Mouse (Mus musculus): Measurements from ENCODE around the gene Gm10352. TPM values are rescaled to one million over a fixed set of nuclear protein-coding genes. Genes with fewer than 3 reads are reported as not detected.
"Not testable (repeated sequence)": the region's sequence is repeated elsewhere in the genome, so short reads cannot be mapped to it uniquely, and the experiment has no call there.

Gene Gm10352
- polyA plus RNA-seq (2012): not detected in 2 replicates

DNA sequence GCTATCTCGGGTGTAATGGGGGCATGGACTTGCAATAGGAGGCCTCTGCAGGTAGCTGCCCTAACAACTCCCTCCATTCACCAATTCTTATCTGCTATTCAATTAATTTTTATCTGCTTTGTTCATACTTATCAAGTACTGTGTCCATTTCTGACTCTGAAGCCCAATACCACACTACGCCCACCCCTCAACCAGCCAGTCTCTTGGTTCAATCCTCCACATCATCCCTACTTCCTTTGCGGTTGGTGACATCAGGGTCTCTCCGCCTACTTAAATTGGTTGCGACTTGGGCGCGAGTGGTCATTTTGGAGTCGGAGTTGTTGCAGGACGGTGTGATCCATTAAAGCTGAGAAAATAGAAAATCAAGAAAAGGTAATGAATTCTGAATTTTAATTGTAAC, at the start of gene Gm10352:
Gm10352 (plus strand) TSS at position 301 of the 400 bp plus-strand sequence.
- not testable (repeated sequence) for TF ChIP-seq GATA1 (IDR thresholded peaks at IDR 0.05; ENCODE audit: low read length)

- not testable (repeated sequence) for TF ChIP-seq GATA1 (IDR thresholded peaks at IDR 0.05; ENCODE audit: low read length)
Observed at GRCm38 (mm10) chrY:2932282-2932681, 31.5 kb downstream of the Gm10352 start, which contains the start of gene Gm29289. TSS of gene Gm29289 (plus strand) at chrY:2932582.

Other genes with a start within 250 kb of the Gm10352 start
- not detected in 2 replicates for gene Sry, start 237.3 kb upstream of the Gm10352 start, polyA plus RNA-seq (2012)
- gene H2al2b, start 180.3 kb upstream of the Gm10352 start, polyA plus RNA-seq (2012): not detected in 2 replicates
- not detected in 2 replicates for gene Gm4064, start 104.8 kb upstream of the Gm10352 start, polyA plus RNA-seq (2012)
- not detected in 2 replicates for gene Rbmy, start 70.3 kb upstream of the Gm10352 start, polyA plus RNA-seq (2012)
- not detected in 2 replicates for gene Gm10256, start 70.3 kb upstream of the Gm10352 start, polyA plus RNA-seq (2012)
- gene Gm29289, start 31.6 kb downstream of the Gm10352 start, polyA plus RNA-seq (2012): not detected in 2 replicates

Data from G1E-ER4 (cell line).